Mouse (Mus musculus) midbrain, embryonic 10.5 days (tissue): ENCODE measurements at regions not wholly inside any gene's neighbourhood (a gene's known extent, or its start where the extent isn't known, plus 50 kb on each side); places are given as distances from the start of the nearest gene placed in this dataset.

Experiments used
- DNase-seq: peaks from one replicate; pipeline ENCODE4 v3.0.0-alpha.2; 2017; ENCODE audit warnings: low spot score
- H3K27ac ChIP-seq: fragments of 300-500 bp; sonication (generic); replicated peaks from 2 replicates; pipeline ENCODE4 v1.5.1; 2016; ENCODE audit warnings: mild to moderate bottlenecking
- H3K27me3 ChIP-seq: fragments of 300-500 bp; sonication (generic); 2 replicates; pipeline ENCODE4 v1.6.1; 2016; ENCODE audit warnings: low read depth, mild to moderate bottlenecking; ENCODE audit not compliant: poor library complexity, severe bottlenecking
- H3K36me3 ChIP-seq: fragments of 300-500 bp; sonication (generic); 2 replicates; pipeline ENCODE4 v1.6.1; 2016; ENCODE audit warnings: mild to moderate bottlenecking, moderate library complexity
- H3K4me1 ChIP-seq: fragments of 300-500 bp; sonication (generic); 2 replicates; pipeline ENCODE4 v1.6.1; 2016
- H3K4me3 ChIP-seq: fragments of 300-500 bp; sonication (generic); 2 replicates; pipeline ENCODE4 v1.5.1; 2016; ENCODE audit warnings: mild to moderate bottlenecking, moderate library complexity
- H3K9me3 ChIP-seq: fragments of 300-500 bp; sonication (generic); replicated peaks from 2 replicates; pipeline ENCODE4 v1.6.1; 2016; ENCODE audit warnings: mild to moderate bottlenecking
- WGBS: fragments of 180-500 bp; shearing (Covaris S2); methylation state at CpG from one replicate; pipeline ENCODE4 v1.1.7; 2016; 5-methylcytosine and 5-hydroxymethylcytosine counted together

DNA sequence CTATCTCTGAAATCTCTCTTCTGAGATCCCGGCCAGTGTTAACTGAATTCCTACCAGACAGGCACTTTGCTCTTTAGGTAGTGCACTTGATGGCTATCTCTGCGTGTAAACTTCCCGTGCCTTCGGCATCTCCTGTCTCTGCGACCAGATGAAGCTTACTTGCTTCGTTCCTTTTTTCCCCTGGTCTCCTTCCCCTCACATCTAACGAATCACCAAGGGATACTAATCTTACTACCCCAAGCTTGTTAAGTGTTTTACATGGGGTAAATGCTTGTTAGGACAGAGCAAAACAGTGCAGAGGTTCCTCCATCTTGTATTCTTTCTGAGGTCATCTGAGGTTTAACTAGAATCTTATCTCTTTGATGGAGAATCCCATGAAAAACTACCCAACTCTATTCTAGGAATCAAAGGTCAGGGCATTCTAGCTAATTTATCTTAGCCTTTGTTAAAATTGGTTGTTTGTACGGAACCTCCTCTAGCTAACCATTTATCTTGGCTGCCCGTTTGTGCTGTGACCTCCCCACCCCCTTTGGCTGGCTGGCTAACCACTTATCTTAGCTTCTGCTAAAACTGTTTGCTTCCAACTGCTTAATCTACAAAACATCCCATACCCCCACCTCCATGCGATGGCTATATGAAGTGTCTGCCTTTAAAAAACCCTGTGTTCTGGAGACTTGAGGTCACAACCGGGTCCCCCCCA lies 74.5 kb downstream of the Phlda1 start:
- DNase-seq = no peak
- H3K4me3 ChIP-seq = no peak overlapping the region
- no peaks in the 10 kb centered on the region for H3K9me3 ChIP-seq
- no peaks in the 10 kb centered on the region for H3K36me3 ChIP-seq
- H3K4me1 ChIP-seq = peaks cover 29% of the 10 kb centered on the region; the same call in 1 of the 2 replicates
- 82% methylated on average over 11 of the region's 11 CpGs for WGBS
- no peak overlapping the region for H3K27ac ChIP-seq
- no peaks in the 10 kb centered on the region for H3K27me3 ChIP-seq

DNA sequence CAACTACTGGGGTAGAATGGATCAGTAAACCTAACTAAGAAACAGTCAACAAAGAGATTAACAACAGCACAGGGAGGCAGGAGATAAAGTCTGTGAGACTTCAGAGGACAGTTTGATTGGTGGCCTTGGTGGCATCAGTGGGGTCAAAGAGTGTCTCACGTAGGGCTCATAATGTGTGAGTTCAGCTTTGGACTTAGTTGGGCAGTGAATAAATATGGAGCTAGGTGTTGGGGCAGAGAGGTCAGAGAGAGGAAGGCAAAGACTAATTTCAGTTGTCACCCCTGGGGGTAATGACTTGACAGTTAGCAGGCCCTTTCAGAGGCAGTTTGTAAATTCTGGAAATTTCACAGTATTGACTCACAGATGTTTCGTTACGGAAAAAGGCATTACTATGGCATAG lies 75.8 kb downstream of the Phlda1 start:
- no peak overlapping the region for H3K4me3 ChIP-seq
- no peak overlapping the region for H3K27ac ChIP-seq
- no peaks in the 10 kb centered on the region for H3K9me3 ChIP-seq
- no peak for DNase-seq
- H3K4me1 ChIP-seq = peaks cover 18% of the 10 kb centered on the region; the same call in 1 of the 2 replicates
- 80% methylated on average over 3 of the region's 3 CpGs for whole genome bisulfite sequencing
- no peaks in the 10 kb centered on the region for H3K27me3 ChIP-seq
- H3K36me3 ChIP-seq = no peaks in the 10 kb centered on the region

DNA sequence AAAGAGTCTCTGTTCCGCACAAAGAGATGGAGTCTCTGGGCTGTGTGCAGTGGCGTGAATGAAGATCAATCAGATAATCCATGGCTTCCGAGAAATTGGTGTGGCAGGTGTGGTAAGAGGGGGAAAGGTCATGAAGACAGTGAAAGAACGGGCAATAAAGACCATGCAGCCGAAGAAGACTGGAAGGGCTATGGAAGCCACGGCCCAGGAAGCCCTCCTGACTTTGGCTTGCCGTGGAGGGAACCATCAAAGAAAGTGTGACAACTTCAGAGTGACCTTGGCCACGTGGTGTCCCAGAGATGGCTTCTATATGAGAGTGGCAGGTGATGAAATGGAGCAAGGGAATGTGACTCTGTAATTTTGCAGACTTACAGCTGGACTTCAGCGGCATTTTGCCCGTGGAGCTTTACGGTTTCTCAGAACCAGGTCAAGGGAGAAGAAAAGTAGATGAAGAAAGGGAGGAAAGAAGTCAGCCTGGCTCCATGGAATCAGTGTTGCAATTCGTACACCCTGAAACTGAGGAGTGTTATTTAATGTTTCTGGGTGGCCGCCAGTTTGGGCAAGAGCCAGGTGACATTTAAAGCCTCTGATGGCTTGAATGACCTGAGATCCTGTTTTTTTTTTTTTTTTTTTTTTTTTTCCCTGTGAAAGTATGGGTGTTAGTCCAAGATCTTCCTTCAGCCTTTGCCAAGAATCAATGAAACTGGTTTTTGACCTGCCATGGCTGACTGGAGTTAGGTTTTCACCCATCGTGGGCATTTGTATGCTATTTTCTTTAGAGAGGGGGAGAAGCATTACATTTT lies 76.4 kb downstream of the Phlda1 start:
- no peaks in the 10 kb centered on the region for H3K27me3 ChIP-seq
- peaks cover 18% of the 10 kb centered on the region; the same call in 1 of the 2 replicates for H3K4me1 ChIP-seq
- no peak overlapping the region for H3K27ac ChIP-seq
- no peaks in the 10 kb centered on the region for H3K36me3 ChIP-seq
- 75% methylated on average over 14 of the region's 14 CpGs for WGBS
- H3K9me3 ChIP-seq = no peaks in the 10 kb centered on the region
- H3K4me3 ChIP-seq = no peak overlapping the region
- no peak for DNase-seq

DNA sequence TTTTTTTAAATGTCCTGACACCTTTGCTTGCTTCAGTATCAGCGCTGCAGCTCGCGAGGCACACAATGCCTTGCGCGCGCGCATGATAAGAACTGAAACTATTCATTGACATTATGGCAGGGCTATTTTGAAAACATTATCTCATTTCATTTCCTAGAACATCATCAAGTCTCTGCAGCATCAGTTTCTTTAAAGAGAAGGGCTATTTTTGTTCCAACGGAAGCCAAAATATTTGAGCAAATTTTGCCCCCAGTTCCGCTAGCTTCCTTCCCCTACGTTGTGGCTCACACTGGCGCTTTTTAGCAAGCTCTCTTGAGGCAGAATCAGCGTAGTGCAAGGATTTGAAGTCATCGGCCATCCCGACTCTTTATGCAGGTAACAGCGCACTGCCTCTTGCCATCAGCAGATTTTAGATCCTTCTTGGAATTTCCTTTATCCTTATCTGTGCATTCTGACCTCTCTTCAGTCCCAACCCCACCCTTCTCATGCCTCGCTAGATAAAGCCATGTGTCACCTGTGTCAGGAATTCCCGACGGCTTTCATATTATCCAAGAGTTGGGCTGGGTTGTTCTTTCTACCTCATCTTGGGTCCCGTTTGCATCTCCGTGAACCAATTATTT lies 77.1 kb downstream of the Phlda1 start:
- Histone ChIP-seq H3K4me3 (no peak overlapping the region), H3K9me3 (no peaks in the 10 kb centered on the region), H3K4me1 (peaks cover 24% of the 10 kb centered on the region), H3K36me3 (no peaks in the 10 kb centered on the region), H3K27me3 (no peaks in the 10 kb centered on the region), H3K27ac (no peak overlapping the region)
- WGBS = 94% methylated on average over 20 of the region's 20 CpGs
- DNase-seq = no peak

DNA sequence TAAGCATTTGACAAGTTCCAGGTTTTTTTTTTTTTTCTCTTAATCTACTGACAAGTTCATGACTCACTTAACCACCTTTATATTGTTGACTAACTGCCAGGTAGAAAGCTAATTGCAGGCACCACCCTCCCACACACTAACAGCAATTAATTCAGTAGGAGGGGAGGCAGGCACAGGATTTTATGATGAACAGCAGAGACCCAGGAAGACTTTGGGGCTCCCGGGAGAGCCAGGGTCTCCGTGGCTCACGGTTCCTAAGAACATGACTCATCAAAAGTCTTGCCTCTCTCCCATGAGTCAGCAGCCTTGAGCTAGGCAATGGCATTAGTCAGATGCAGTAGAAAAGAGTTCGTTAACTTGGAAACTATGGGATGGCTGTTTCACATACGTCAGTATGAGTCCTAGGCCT lies 77.7 kb downstream of the Phlda1 start:
- Histone ChIP-seq H3K9me3 (no peaks in the 10 kb centered on the region), H3K4me3 (no peak overlapping the region), H3K4me1 (peaks cover 27% of the 10 kb centered on the region), H3K27ac (no peak overlapping the region), H3K36me3 (no peaks in the 10 kb centered on the region), H3K27me3 (no peaks in the 10 kb centered on the region)
- 93% methylated on average over 5 of the region's 5 CpGs for WGBS
- DNase-seq = no peak

DNA sequence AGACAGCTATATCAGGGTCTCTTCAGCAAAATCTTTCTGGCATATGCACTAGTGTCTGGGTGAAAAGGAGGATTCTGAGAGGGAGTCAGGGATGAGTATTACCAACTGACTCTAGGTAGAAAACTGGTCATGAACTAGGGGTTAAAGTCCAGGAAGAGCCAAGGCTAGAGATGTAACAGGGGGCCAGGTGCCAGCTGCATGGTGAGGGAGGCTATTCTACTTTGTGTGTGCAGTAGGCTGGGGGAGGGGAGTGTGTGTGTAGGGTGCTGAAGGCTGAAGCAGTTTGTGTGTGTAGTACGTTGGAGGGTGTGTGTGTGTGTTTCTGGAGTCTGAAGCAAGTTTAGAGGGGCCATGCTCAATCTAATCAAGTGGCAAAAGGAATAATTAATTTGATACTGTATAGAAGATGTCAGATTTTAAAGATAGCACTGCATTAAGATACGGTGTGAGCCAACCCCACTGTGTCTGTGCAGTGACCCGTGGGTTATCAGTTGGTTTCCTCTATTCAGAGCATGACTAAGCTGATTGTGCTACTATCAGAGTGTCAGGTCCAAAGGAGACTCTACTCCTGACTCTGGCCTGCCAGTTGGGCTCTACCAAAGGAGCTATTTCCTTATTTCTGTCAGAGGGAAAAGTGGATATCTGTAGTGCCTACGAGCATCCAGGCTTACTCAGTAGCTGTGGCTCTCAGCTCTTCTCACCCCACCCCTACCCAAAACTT lies 82.0 kb downstream of the Phlda1 start:
- Histone ChIP-seq H3K9me3 (no peaks in the 10 kb centered on the region), H3K27ac (no peak overlapping the region), H3K4me1 (peaks cover 8% of the 10 kb centered on the region), H3K27me3 (no peaks in the 10 kb centered on the region), H3K4me3 (no peak overlapping the region), H3K36me3 (no peaks in the 10 kb centered on the region)
- no peak for DNase-seq
- 30% methylated on average over 4 of the region's 4 CpGs for WGBS

DNA sequence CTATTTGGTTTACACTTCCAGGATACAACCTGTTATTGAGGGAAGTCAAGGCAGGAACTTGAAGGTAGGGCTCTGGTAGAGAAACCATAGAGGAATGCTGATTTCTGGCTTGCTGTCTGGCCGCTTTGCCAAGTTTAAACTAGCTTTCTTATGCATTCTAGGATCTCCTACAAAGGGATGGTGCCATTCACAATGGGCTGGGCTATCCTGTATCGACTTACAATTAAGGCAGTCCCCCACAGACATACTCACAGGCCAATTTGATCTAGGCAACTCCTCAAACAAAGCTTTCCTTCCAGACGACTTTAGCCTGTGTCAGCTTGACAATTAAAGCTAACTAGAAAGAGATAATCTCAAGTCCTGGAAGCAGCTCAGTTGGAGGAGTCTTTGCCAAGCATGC lies 83.1 kb downstream of the Phlda1 start:
- no peak overlapping the region for H3K27ac ChIP-seq
- 55% methylated on average over 3 of the region's 3 CpGs for WGBS
- H3K4me3 ChIP-seq = no peak overlapping the region
- no peaks in the 10 kb centered on the region for H3K9me3 ChIP-seq
- H3K27me3 ChIP-seq = no peaks in the 10 kb centered on the region
- peaks cover 8% of the 10 kb centered on the region for H3K4me1 ChIP-seq
- H3K36me3 ChIP-seq = no peaks in the 10 kb centered on the region
- no peak for DNase-seq

DNA sequence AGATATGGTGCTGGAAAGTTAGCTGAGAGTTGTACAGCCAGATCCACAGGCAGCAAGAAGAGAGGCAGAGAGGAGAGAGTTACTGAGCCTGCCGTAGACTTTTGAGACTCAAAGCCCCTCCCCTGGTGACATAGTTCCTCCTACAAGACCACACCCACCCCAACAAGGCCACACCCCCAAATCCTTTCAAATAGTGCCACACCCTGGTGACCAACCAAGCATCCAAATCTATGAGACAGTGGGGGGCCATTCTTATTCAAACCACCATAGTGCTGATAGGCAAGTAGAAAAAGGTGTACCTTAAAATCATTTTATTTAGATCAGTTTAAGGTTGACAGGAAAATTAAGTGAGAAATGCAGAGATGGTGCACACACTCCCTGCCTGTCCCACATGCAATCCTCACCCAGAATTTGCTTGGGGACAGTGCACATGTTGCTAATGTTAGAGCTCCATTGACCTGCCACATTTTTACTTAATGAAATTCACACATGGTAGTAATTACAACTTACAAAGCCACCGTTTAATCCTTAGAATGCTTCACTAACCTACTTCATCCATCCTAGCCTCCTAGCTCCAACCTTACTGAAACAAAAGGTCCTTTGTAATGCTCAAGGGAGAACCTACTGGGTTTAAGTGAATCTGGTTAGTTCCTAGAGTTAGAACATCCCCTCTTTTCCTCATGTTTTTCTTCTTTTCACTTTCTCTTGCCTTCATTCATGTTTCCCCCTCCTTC lies 86.5 kb downstream of the Phlda1 start:
- Histone ChIP-seq H3K36me3 (no peaks in the 10 kb centered on the region), H3K27me3 (no peaks in the 10 kb centered on the region), H3K27ac (no peak overlapping the region), H3K4me3 (no peak overlapping the region), H3K9me3 (no peaks in the 10 kb centered on the region), H3K4me1 (peaks cover 14% of the 10 kb centered on the region)
- no peak for DNase-seq
- 53% methylated on average over 2 of the region's 2 CpGs for WGBS

DNA sequence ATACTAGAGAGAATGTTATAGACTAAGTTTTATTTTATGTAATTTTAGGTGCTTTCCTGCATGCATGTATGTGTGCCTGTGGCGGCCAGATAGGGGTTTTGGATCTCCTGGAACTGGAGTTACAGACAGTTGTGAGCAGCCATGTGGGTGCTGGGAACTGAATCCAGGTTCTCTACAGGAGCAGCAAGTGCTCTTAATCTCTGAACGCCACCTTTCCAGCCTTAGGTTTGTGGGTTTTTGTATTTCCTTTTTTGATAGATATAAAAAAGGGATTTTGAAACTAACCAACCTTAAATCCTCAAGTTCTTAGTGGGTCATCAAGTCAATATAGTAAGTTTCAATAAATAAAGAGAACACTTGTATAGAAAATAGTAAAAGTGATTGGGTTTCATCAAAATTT lies 87.2 kb downstream of the Phlda1 start:
- Histone ChIP-seq H3K36me3 (no peaks in the 10 kb centered on the region), H3K4me1 (peaks cover 8% of the 10 kb centered on the region), H3K9me3 (no peaks in the 10 kb centered on the region), H3K4me3 (no peak overlapping the region), H3K27ac (no peak overlapping the region), H3K27me3 (no peaks in the 10 kb centered on the region)
- 94% methylated on average over 2 of the region's 2 CpGs for WGBS
- no peak for DNase-seq

DNA sequence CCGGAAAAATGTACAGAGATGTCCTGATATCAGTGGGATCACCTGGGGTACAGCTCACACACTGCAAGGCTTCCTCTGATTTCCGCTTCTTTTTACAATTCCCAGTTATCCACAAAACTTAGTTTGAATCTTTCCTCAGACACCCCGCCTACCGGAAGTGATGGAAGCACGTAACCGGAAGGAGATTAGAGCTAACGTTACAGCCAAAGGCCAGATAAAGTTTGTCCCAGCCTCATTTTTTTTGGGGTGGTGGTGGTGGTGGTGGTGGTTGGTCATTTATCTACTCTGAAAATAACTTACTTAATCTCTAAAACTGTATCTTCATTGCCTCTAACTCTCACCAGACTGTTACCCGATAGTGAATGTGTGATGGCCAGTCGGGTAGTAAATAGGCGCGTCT lies 88.1 kb downstream of the Phlda1 start:
- Histone ChIP-seq H3K4me1 (0 out of 2 replicates have a peak, but pooled peaks cover 6% of the 10 kb centered on the region), H3K27me3 (no peaks in the 10 kb centered on the region), H3K36me3 (no peaks in the 10 kb centered on the region), H3K27ac (0 out of 2 replicates have a peak overlapping the region, but pooled peaks have one; percentile 17), H3K4me3 (peak overlapping the region; percentile 16), H3K9me3 (no peaks in the 10 kb centered on the region)
- 95% methylated on average over 11 of the region's 11 CpGs for WGBS
- DNase-seq = no peak

DNA sequence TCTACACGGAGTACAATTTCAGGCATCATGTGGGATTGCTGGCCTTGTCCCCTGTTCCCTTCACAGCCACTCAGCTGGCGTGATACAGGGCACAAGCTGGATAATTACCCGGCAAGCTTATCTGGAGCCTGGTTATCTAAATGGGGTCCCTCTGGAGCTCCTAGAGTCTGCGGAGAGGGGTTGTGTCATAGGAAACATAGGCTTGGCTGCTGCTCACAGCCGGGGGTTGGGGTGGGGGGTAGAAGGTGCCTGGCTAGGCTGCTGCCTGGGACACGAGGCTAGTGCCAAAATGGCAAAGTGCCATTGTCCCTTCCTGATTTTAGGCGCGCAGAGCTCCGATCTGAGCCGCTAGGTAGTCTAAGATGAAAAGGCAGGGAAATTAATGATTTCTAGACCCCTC lies 88.6 kb downstream of the Phlda1 start:
- Histone ChIP-seq H3K27me3 (no peaks in the 10 kb centered on the region), H3K4me1 (peaks cover 8% of the 10 kb centered on the region; the same call in 1 of the 2 replicates), H3K36me3 (no peaks in the 10 kb centered on the region), H3K4me3 (peak overlapping the region; percentile 16), H3K27ac (0 out of 2 replicates have a peak overlapping the region, but pooled peaks have one; percentile 17), H3K9me3 (no peaks in the 10 kb centered on the region)
- DNase-seq = no peak
- WGBS = 87% methylated on average over 10 of the region's 10 CpGs

DNA sequence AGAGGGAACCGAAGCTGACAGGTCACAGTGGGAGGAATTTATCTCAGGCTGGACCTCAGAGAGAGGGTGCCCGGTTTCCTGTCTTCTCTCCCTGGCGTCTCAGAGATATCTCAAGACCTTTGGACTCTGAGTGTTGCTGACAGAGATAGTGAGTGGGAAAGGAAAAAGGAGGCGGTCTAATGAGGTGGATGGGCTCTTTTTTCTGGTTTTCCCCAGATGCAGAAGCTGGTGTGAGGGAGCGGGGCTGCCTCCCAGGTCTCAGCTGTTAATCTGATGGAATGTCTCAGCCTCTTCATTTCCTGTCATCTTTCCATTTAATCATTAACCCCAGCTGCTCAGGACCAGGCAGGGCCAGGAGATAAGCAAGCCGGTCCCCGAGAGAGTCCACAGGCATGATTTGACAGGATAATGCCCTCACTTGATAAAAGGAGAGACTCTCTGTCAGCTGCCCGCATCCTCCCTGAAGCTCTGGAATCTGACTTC lies 89.5 kb downstream of the Phlda1 start:
- DNase-seq = no peak
- H3K9me3 ChIP-seq = no peaks in the 10 kb centered on the region
- WGBS = 61% methylated on average over 8 of the region's 8 CpGs
- peaks cover 16% of the 10 kb centered on the region for H3K4me1 ChIP-seq
- no peak overlapping the region; the same call in 1 of the 2 replicates for H3K27ac ChIP-seq
- no peaks in the 10 kb centered on the region for H3K36me3 ChIP-seq
- 0 out of 2 replicates have a peak, but pooled peaks cover 1% of the 10 kb centered on the region for H3K27me3 ChIP-seq
- no peak overlapping the region for H3K4me3 ChIP-seq
